Mouse (Mus musculus) lung, embryonic 14.5 days (tissue): ENCODE measurements around the gene Snf8. TPM values are rescaled to one million over a fixed set of nuclear protein-coding genes. Genes with fewer than 3 reads are reported as not detected.

Source experiments
- ATAC-seq: fragments of 200-750 bp; cut with Nextera tagmentation; 2 replicates; pipeline ENCODE4 v1.8.0; 2017; ENCODE audit warnings: mild to moderate bottlenecking, moderate TSS enrichment, moderate library complexity; ENCODE audit not compliant: insufficient read depth
- DNase-seq: peaks from one replicate; pipeline ENCODE4 v3.0.0-alpha.2; 2015
- H3K27ac ChIP-seq: fragments of 300-500 bp; sonication (generic); 2 replicates; pipeline ENCODE4 v1.5.1; 2014; ENCODE audit warnings: low read depth, mild to moderate bottlenecking, moderate library complexity
- H3K27me3 ChIP-seq: fragments of 300-500 bp; sonication (generic); 2 replicates; pipeline ENCODE4 v1.6.1; 2014; ENCODE audit warnings: low read length, control low read depth; ENCODE audit not compliant: insufficient read depth
- H3K36me3 ChIP-seq: fragments of 300-500 bp; sonication (generic); 2 replicates; pipeline ENCODE4 v1.6.1; 2014; ENCODE audit warnings: control low read depth; ENCODE audit not compliant: insufficient read depth
- H3K4me1 ChIP-seq: fragments of 300-500 bp; sonication (generic); 2 replicates; pipeline ENCODE4 v1.6.1; 2014; ENCODE audit warnings: antibody characterized with exemption, control low read depth; ENCODE audit not compliant: insufficient read depth
- H3K4me2 ChIP-seq: fragments of 300-500 bp; sonication (generic); 2 replicates; pipeline ENCODE4 v1.6.1; 2014; ENCODE audit warnings: mild to moderate bottlenecking
- H3K4me3 ChIP-seq: fragments of 300-500 bp; sonication (generic); 2 replicates; pipeline ENCODE4 v1.5.1; 2014; ENCODE audit warnings: low read depth, low read length
- H3K9ac ChIP-seq: fragments of 300-500 bp; sonication (generic); 2 replicates; pipeline ENCODE4 v1.6.1; 2014
- H3K9me3 ChIP-seq: fragments of 300-500 bp; sonication (generic); 2 replicates; pipeline ENCODE4 v1.6.1; 2016; ENCODE audit warnings: low read depth, low read length, control low read depth
- CTCF ChIP-seq: IDR thresholded peaks from 2 replicates; pipeline ENCODE4 v1.5.1; 2016; ENCODE audit warnings: antibody characterized with exemption, low read depth
- WGBS: fragments of 180-500 bp; shearing (Covaris S2); extraction: QIAGEN DNeasy Blood & Tissue Kit; methylation state at CpG from one replicate; pipeline ENCODE4 v1.1.7; 2014; 5-methylcytosine and 5-hydroxymethylcytosine counted together
- polyA plus RNA-seq: library from polyadenylated mRNA; unstranded; fragments of >200 nt; fragmentation: Nextera tagmentation; extraction: Ambion mirVana; gene quantifications from 2 replicates; pipeline ENCODE4 v1.2.1, GENCODE M21; 2014

Snf8 gene
- 37.2 and 37.6 TPM in 2 replicates for polyA plus RNA-seq

GRCm38 (mm10) chr11:96034596-96035052 is at the start of gene Snf8:
Snf8 (plus strand) TSS chr11:96034885.
- Histone ChIP-seq H3K9ac (peak within 1 kb of the TSS; percentile 74), H3K4me3 (peak within 1 kb of the TSS; percentile 89), H3K36me3 (peaks cover 11% of the 10 kb centered on the region; the same call in 1 of the 2 replicates), H3K27me3 (no peaks in the 10 kb centered on the region), H3K27ac (peak within 1 kb of the TSS; percentile 16; the same call in 1 of the 2 replicates), H3K4me2 (peak within 1 kb of the TSS; percentile 94), H3K9me3 (no peaks in the 10 kb centered on the region), H3K4me1 (peaks cover 6% of the 10 kb centered on the region; the same call in 1 of the 2 replicates)
- WGBS = under 1% methylated on average over 29 of the region's 29 CpGs
- peak; percentile 98 for DNase-seq
- ATAC-seq = peak; percentile 73
- TF ChIP-seq CTCF = no peak

GRCm38 (mm10) chr11:95987854-95988447 is 46.7 kb upstream of the Snf8 start:
- H3K27ac ChIP-seq = peak overlapping the region; percentile 77
- no peak for DNase-seq
- 0 out of 2 replicates have a peak overlapping the region, but pooled peaks have one; percentile 15 for H3K4me2 ChIP-seq

GRCm38 (mm10) chr11:95988533-95988932 is 46.2 kb upstream of the Snf8 start:
- Histone ChIP-seq H3K4me2 (peak overlapping the region; percentile 15; the same call in 1 of the 2 replicates), H3K27me3 (no peaks in the 10 kb centered on the region), H3K36me3 (peaks cover 19% of the 10 kb centered on the region; the same call in 1 of the 2 replicates), H3K9me3 (no peaks in the 10 kb centered on the region), H3K27ac (peak overlapping the region; percentile 77), H3K9ac (no peak overlapping the region), H3K4me1 (peaks cover 40% of the 10 kb centered on the region), H3K4me3 (no peak overlapping the region)
- peak; percentile 81 for DNase-seq
- 34% methylated on average over 9 of the region's 9 CpGs for WGBS
- no peak for TF ChIP-seq CTCF
- 0 out of 2 replicates have a peak, but pooled peaks have one; percentile 12 for ATAC-seq

More at GRCm38 (mm10) chr11:95987854-95988447, 46.7 kb upstream of the Snf8 start:
- no peak for TF ChIP-seq CTCF
- Histone ChIP-seq H3K4me3 (no peak overlapping the region), H3K4me1 (peaks cover 44% of the 10 kb centered on the region), H3K36me3 (peaks cover 19% of the 10 kb centered on the region; the same call in 1 of the 2 replicates), H3K9ac (no peak overlapping the region), H3K9me3 (no peaks in the 10 kb centered on the region), H3K27me3 (no peaks in the 10 kb centered on the region)
- WGBS = 67% methylated on average over 6 of the region's 6 CpGs
- no peak for ATAC-seq

GRCm38 (mm10) chr11:95989864-95990263 is 44.8 kb upstream of the Snf8 start:
- no peak for TF ChIP-seq CTCF
- Histone ChIP-seq H3K27me3 (no peaks in the 10 kb centered on the region), H3K4me1 (peaks cover 37% of the 10 kb centered on the region), H3K9me3 (no peaks in the 10 kb centered on the region), H3K4me2 (peak overlapping the region; percentile 85), H3K36me3 (peaks cover 30% of the 10 kb centered on the region), H3K27ac (peak overlapping the region; percentile 92; the same call in 1 of the 2 replicates), H3K4me3 (0 out of 2 replicates have a peak overlapping the region, but pooled peaks have one; percentile 46), H3K9ac (no peak overlapping the region)
- 56% methylated on average over 8 of the region's 8 CpGs for WGBS
- ATAC-seq (no peak), DNase-seq (no peak)

GRCm38 (mm10) chr11:95990431-95990830 is 44.3 kb upstream of the Snf8 start:
- ATAC-seq = no peak
- H3K4me2 ChIP-seq = peak overlapping the region; percentile 85
- H3K36me3 ChIP-seq = peaks cover 29% of the 10 kb centered on the region
- no peaks in the 10 kb centered on the region for H3K9me3 ChIP-seq
- no peaks in the 10 kb centered on the region for H3K27me3 ChIP-seq
- WGBS = 44% methylated on average over 4 of the region's 4 CpGs
- peaks cover 37% of the 10 kb centered on the region for H3K4me1 ChIP-seq
- no peak for DNase-seq
- TF ChIP-seq CTCF = no peak
- peak overlapping the region; percentile 92 for H3K27ac ChIP-seq
- H3K9ac ChIP-seq = peak overlapping the region; percentile 73
- peak overlapping the region; percentile 46 for H3K4me3 ChIP-seq

GRCm38 (mm10) chr11:95990886-95991708 is 43.6 kb upstream of the Snf8 start:
- WGBS = 4% methylated on average over 48 of the region's 49 CpGs
- ATAC-seq = peak; percentile 70

More at GRCm38 (mm10) chr11:95990886-95991708, 43.6 kb upstream of the Snf8 start:
- Histone ChIP-seq H3K4me2 (peak overlapping the region; percentile 85), H3K27me3 (no peaks in the 10 kb centered on the region), H3K36me3 (peaks cover 23% of the 10 kb centered on the region), H3K4me3 (peak overlapping the region; percentile 46), H3K27ac (peak overlapping the region; percentile 92), H3K4me1 (peaks cover 37% of the 10 kb centered on the region), H3K9ac (peak overlapping the region; percentile 73), H3K9me3 (no peaks in the 10 kb centered on the region)
- TF ChIP-seq CTCF = no peak
- peak; percentile 68 for DNase-seq
